Mouse (Mus musculus) midbrain, embryonic 10.5 days (tissue): Measurements from ENCODE around the gene Slc16a8. TPM values are rescaled to one million over a fixed set of nuclear protein-coding genes. Genes with fewer than 3 reads are reported as not detected.

Experiments used
- DNase-seq: peaks from one replicate; pipeline ENCODE4 v3.0.0-alpha.2; 2017; ENCODE audit warnings: low spot score
- H3K27ac ChIP-seq: fragments of 300-500 bp; sonication (generic); replicated peaks from 2 replicates; pipeline ENCODE4 v1.5.1; 2016; ENCODE audit warnings: mild to moderate bottlenecking
- H3K27me3 ChIP-seq: fragments of 300-500 bp; sonication (generic); 2 replicates; pipeline ENCODE4 v1.6.1; 2016; ENCODE audit warnings: low read depth, mild to moderate bottlenecking; ENCODE audit not compliant: poor library complexity, severe bottlenecking
- H3K36me3 ChIP-seq: fragments of 300-500 bp; sonication (generic); 2 replicates; pipeline ENCODE4 v1.6.1; 2016; ENCODE audit warnings: mild to moderate bottlenecking, moderate library complexity
- H3K4me1 ChIP-seq: fragments of 300-500 bp; sonication (generic); 2 replicates; pipeline ENCODE4 v1.6.1; 2016
- H3K4me3 ChIP-seq: fragments of 300-500 bp; sonication (generic); 2 replicates; pipeline ENCODE4 v1.5.1; 2016; ENCODE audit warnings: mild to moderate bottlenecking, moderate library complexity
- H3K9me3 ChIP-seq: fragments of 300-500 bp; sonication (generic); replicated peaks from 2 replicates; pipeline ENCODE4 v1.6.1; 2016; ENCODE audit warnings: mild to moderate bottlenecking
- WGBS: fragments of 180-500 bp; shearing (Covaris S2); methylation state at CpG from one replicate; pipeline ENCODE4 v1.1.7; 2016; 5-methylcytosine and 5-hydroxymethylcytosine counted together
- polyA plus RNA-seq: library from polyadenylated mRNA; unstranded; fragments of >200 nt; fragmentation: Nextera tagmentation; extraction: Ambion mirVana; gene quantifications from 2 replicates; pipeline ENCODE4 v1.2.1, GENCODE M21; 2016

The Slc16a8 gene
- polyA plus RNA-seq, 1 experiment from 2014 or later: 0.06 TPM

DNA sequence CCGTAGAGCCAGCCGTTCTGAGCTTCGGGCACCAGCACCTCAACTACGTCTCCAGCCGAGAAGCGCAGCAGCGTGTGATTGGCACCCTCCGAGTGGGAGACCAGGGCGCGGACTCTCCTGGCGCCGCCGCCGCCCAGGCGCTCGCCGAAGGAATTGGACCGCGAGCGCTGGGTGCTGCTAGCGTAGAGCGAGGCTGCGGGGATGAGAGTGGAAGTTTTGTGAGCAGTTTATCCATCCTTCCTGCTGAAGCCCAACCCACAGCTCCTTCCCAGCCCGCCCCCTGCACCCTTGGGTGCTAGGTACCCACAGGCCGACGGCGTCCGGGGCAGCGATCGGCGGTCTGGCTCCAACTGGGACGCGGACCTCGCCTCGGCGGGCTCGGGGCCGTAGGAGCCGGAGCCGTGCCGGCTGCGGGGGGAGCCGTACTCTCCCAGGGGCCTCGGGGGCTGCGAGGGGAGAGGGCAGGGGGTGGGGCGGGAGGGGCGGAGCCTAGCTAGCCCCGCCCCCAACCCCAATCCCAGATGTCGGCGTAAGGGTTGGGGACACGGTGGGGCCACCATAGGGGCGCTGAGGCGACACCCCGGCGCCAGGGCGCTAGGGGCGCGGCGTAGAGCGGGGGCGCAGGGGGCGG lies 6.6 kb upstream of the Slc16a8 start:
- peaks cover 20% of the 10 kb centered on the region for H3K4me1 ChIP-seq
- no peaks in the 10 kb centered on the region for H3K9me3 ChIP-seq
- DNase-seq: peak; percentile 51
- H3K27ac ChIP-seq: peak overlapping the region; percentile 82
- peaks cover 77% of the 10 kb centered on the region for H3K27me3 ChIP-seq
- WGBS: under 1% methylated on average over 61 of the region's 62 CpGs
- peak overlapping the region; percentile 86 for H3K4me3 ChIP-seq
- no peaks in the 10 kb centered on the region for H3K36me3 ChIP-seq

- no peak for DNase-seq
- Histone ChIP-seq H3K27ac (no peak overlapping the region), H3K27me3 (peaks cover 76% of the 10 kb centered on the region), H3K4me1 (peaks cover 30% of the 10 kb centered on the region), H3K36me3 (no peaks in the 10 kb centered on the region), H3K4me3 (no peak overlapping the region), H3K9me3 (no peaks in the 10 kb centered on the region)
- WGBS: 32% methylated on average over 17 of the region's 17 CpGs
These were observed 4.0 kb upstream of the Slc16a8 start for GRCm38 (mm10) chr15:79258521-79258920.

GRCm38 (mm10) chr15:79252580-79252979 lies 2.0 kb downstream of the Slc16a8 start:
- H3K27me3 ChIP-seq: peaks cover 62% of the 10 kb centered on the region
- peak overlapping the region; percentile 73 for H3K27ac ChIP-seq
- DNase-seq: no peak
- H3K4me3 ChIP-seq: peak overlapping the region; percentile 53
- WGBS: 31% methylated on average over 24 of the region's 24 CpGs
- peaks cover 34% of the 10 kb centered on the region for H3K4me1 ChIP-seq
- H3K9me3 ChIP-seq: no peaks in the 10 kb centered on the region
- H3K36me3 ChIP-seq: peaks cover 19% of the 10 kb centered on the region

DNA sequence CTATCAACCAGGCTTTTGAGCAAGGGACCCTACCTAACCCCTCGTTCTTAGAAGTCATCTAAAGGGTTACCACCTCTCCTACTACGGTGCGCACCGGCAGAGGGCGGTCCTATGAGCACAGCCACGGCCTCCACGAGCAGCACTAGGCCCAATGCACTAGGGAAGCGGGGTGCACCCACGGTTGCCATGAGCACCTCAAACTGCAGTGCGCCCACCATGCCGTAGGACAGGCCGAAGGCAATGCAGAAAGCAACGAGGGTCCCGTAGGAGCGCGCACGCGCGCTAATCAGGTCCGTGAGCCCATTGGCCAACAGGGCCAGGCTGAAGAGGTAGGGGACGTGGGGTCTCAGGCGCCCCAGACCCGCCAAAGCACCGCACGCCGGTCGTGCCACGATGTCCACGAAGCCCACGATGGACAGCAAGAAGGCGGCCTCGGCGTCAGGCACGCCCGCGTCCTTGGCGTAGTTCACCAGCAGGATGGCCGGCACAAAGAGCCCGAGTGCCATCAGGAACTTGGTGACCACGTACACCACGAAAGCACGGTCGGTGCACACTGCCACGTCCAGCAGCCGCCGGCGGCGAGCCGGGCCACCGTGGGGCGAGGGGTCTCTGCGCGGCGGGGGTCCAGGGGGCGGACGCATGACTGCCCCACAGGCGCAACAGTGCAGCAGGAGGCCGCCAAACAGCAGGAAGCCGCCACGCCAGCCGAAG lies 2.6 kb downstream of the Slc16a8 start:
- H3K27ac ChIP-seq: peak overlapping the region; percentile 73
- WGBS: 4% methylated on average over 61 of the region's 61 CpGs
- no peaks in the 10 kb centered on the region for H3K9me3 ChIP-seq
- peaks cover 62% of the 10 kb centered on the region for H3K27me3 ChIP-seq
- peak; percentile 58 for DNase-seq
- H3K4me1 ChIP-seq: peaks cover 34% of the 10 kb centered on the region
- peaks cover 23% of the 10 kb centered on the region for H3K36me3 ChIP-seq
- peak overlapping the region; percentile 53 for H3K4me3 ChIP-seq

GRCm38 (mm10) chr15:79251168-79251567 lies 3.4 kb downstream of the Slc16a8 start:
- no peaks in the 10 kb centered on the region for H3K9me3 ChIP-seq
- H3K36me3 ChIP-seq: peaks cover 31% of the 10 kb centered on the region
- no peak for DNase-seq
- no peak overlapping the region for H3K4me3 ChIP-seq
- WGBS: 54% methylated on average over 7 of the region's 7 CpGs
- H3K4me1 ChIP-seq: peaks cover 34% of the 10 kb centered on the region
- peaks cover 62% of the 10 kb centered on the region for H3K27me3 ChIP-seq
- H3K27ac ChIP-seq: no peak overlapping the region

DNA sequence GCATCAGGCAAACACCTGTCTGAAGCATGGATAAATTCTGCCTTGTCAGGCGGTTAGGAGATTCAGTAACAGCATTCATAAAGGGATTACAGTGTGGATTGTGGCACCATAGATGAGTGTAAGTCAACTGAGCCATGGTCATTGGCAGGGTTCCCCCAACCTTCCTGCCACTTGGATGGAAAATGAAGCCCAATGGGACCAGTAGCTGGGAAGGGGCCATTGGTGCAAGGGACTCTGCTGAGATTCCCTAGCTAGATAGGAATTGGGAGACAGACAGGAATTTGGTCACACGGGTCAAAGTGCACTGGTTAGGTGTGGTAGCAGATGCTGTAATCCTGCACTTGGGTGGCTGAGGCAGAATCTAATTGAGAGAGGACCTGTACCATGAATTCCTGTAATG lies 4.3 kb downstream of the Slc16a8 start:
- peaks cover 40% of the 10 kb centered on the region for H3K36me3 ChIP-seq
- no peak for DNase-seq
- H3K9me3 ChIP-seq: no peaks in the 10 kb centered on the region
- no peak overlapping the region for H3K27ac ChIP-seq
- WGBS: 76% methylated on average over 2 of the region's 2 CpGs
- H3K27me3 ChIP-seq: peaks cover 57% of the 10 kb centered on the region
- H3K4me1 ChIP-seq: peaks cover 32% of the 10 kb centered on the region
- H3K4me3 ChIP-seq: no peak overlapping the region

DNA sequence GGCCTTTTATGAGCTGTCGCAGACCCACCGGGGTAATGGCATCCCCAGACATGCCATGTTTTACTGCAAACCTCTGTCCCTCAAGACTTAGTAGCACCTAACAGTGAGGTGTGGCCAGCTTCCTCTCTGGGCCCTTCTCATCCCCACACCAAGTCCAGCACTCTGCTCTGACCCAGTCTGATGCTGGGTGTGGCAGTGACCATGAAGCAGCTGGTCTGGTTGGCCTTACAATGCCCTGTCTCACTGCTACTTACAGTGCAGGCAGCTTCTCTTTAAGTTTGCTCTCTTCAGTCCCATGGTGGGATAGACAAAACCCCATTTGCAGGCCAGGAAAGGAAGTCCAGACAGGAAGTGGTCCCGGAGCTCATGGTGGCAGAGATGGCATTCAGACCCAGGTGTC lies 9.2 kb downstream of the Slc16a8 start:
- H3K36me3 ChIP-seq: peaks cover 74% of the 10 kb centered on the region
- DNase-seq: no peak
- H3K4me1 ChIP-seq: peaks cover 19% of the 10 kb centered on the region
- WGBS: 89% methylated on average over 3 of the region's 3 CpGs
- peak overlapping the region; percentile 1; the same call in 1 of the 2 replicates for H3K27ac ChIP-seq
- peaks cover 8% of the 10 kb centered on the region for H3K27me3 ChIP-seq
- H3K9me3 ChIP-seq: no peaks in the 10 kb centered on the region
- H3K4me3 ChIP-seq: no peak overlapping the region

GRCm38 (mm10) chr15:79244071-79244893 lies 10.3 kb downstream of the Slc16a8 start:
- H3K9me3 ChIP-seq: no peaks in the 10 kb centered on the region
- H3K27me3 ChIP-seq: no peaks in the 10 kb centered on the region; the same call in 1 of the 2 replicates
- peak overlapping the region; percentile 39 for H3K27ac ChIP-seq
- DNase-seq: no peak
- peaks cover 19% of the 10 kb centered on the region for H3K4me1 ChIP-seq
- H3K36me3 ChIP-seq: peaks cover 82% of the 10 kb centered on the region
- WGBS: 78% methylated on average over 7 of the region's 7 CpGs
- no peak overlapping the region for H3K4me3 ChIP-seq

DNA sequence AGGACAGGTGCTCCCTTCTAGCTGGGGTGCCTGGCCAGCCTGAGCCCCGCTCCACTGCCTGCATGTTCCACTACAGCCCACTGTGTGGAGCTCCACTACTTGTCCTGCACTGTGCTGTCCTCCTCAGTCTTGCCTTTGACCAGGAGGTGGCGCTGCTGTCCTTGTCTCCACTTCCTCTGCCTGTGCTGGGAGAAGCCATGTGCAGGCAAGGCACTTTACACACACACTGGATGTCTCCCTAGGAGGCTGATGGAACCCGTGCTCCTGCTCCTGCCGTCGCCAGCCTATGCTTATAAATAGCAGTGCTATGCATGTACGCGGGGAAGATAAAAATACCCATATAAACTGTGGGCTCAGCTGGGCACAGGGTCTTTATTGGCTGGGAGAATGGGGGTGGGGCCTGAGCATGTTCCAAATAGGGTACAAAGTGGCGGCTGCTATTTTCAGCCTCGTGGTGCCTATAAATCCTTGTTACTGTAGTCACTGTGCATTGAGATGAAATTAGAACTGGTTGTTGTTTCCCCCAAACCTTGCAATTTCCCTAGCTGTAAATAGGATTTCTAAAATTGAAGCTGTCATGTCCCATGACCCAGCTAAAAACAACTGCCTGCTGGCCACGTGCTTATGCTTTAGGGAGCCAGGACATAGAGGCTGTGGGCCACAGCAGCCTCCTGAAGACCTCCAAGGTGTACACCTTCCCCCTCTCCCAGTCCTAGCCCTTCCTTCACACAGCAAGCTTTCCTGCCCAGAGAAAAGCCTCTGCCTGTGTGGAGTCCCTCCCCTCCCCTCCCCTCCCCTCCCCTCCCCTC lies 11.1 kb downstream of the Slc16a8 start:
- DNase-seq: peak; percentile 97
- 25% methylated on average over 10 of the region's 10 CpGs for WGBS
- Histone ChIP-seq H3K9me3 (no peaks in the 10 kb centered on the region), H3K4me3 (peak overlapping the region; percentile 4; the same call in 1 of the 2 replicates), H3K36me3 (peaks cover 82% of the 10 kb centered on the region), H3K4me1 (peaks cover 19% of the 10 kb centered on the region), H3K27ac (peak overlapping the region; percentile 19; the same call in 1 of the 2 replicates), H3K27me3 (no peaks in the 10 kb centered on the region)

GRCm38 (mm10) chr15:79242574-79243233 lies 11.9 kb downstream of the Slc16a8 start:
- DNase-seq: no peak
- Histone ChIP-seq H3K9me3 (no peaks in the 10 kb centered on the region), H3K4me1 (peaks cover 19% of the 10 kb centered on the region), H3K4me3 (no peak overlapping the region), H3K36me3 (peaks cover 82% of the 10 kb centered on the region), H3K27ac (0 out of 2 replicates have a peak overlapping the region, but pooled peaks have one; percentile 13), H3K27me3 (no peaks in the 10 kb centered on the region)
- 74% methylated on average over 13 of the region's 13 CpGs for WGBS

DNA sequence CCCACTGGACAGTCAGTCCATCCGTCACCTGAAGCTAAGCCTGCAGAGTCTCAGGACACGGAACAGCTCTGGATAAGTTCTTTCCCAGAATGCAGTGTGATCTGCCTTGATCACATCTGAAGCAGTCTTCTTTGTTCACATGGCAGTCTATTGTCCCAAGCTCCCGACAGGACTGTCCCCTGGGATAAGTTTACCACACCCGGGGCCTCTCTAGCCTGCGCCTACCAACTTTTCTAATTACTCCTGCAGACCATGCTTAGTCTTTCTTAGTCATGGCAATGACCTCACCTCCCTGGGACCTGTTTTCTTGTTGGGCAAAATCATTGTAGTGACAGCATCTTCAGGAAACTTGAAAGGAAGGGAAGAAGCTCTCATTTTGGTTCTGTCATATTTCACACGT lies 16.5 kb downstream of the Slc16a8 start:
- Histone ChIP-seq H3K36me3 (peaks cover 88% of the 10 kb centered on the region), H3K4me3 (no peak overlapping the region), H3K4me1 (peaks cover 1% of the 10 kb centered on the region; the same call in 1 of the 2 replicates), H3K9me3 (no peaks in the 10 kb centered on the region), H3K27ac (no peak overlapping the region), H3K27me3 (no peaks in the 10 kb centered on the region)
- 84% methylated on average over 6 of the region's 6 CpGs for WGBS
- no peak for DNase-seq
